Mouse (Mus musculus) liver, embryonic 15.5 days (tissue): Measurements from ENCODE around the gene Zfp598. TPM values are rescaled to one million over a fixed set of nuclear protein-coding genes. Genes with fewer than 3 reads are reported as not detected.

Source experiments
- ATAC-seq: fragments of 200-750 bp; cut with Nextera tagmentation; 2 replicates; pipeline ENCODE4 v1.8.0; 2017; ENCODE audit warnings: moderate number of reproducible peaks, mild to moderate bottlenecking, moderate library complexity; ENCODE audit not compliant: insufficient read depth
- H3K27ac ChIP-seq: fragments of 300-500 bp; sonication (generic); replicated peaks from 2 replicates; pipeline ENCODE4 v1.5.1; 2015; ENCODE audit warnings: mild to moderate bottlenecking, inconsistent platforms
- H3K27me3 ChIP-seq: fragments of 300-500 bp; sonication (generic); 2 replicates; pipeline ENCODE4 v1.6.1; 2015; ENCODE audit warnings: mild to moderate bottlenecking, inconsistent platforms
- H3K36me3 ChIP-seq: fragments of 300-500 bp; sonication (generic); replicated peaks from 2 replicates; pipeline ENCODE4 v1.6.1; 2015; ENCODE audit warnings: moderate library complexity, mild to moderate bottlenecking, inconsistent platforms
- H3K4me1 ChIP-seq: fragments of 300-500 bp; sonication (generic); replicated peaks from 2 replicates; pipeline ENCODE4 v1.6.1; 2015; ENCODE audit warnings: inconsistent platforms
- H3K4me2 ChIP-seq: fragments of 300-500 bp; sonication (generic); 2 replicates; pipeline ENCODE4 v1.6.1; 2015; ENCODE audit warnings: moderate library complexity, mild to moderate bottlenecking, inconsistent platforms
- H3K4me3 ChIP-seq: fragments of 300-500 bp; sonication (generic); replicated peaks from 2 replicates; pipeline ENCODE4 v1.5.1; 2015; ENCODE audit warnings: mild to moderate bottlenecking, inconsistent platforms
- H3K9ac ChIP-seq: fragments of 300-500 bp; sonication (generic); 2 replicates; pipeline ENCODE4 v1.6.1; 2015; ENCODE audit warnings: moderate library complexity, mild to moderate bottlenecking, inconsistent platforms
- H3K9me3 ChIP-seq: fragments of 300-500 bp; sonication (generic); replicated peaks from 2 replicates; pipeline ENCODE4 v1.6.1; 2016; ENCODE audit warnings: inconsistent platforms
- WGBS: fragments of 180-500 bp; shearing (Covaris S2); methylation state at CpG from one replicate; pipeline ENCODE4 v1.1.7; 2015; ENCODE audit warnings: mixed read lengths; ENCODE audit not compliant: insufficient replicate concordance; 5-methylcytosine and 5-hydroxymethylcytosine counted together
- polyA plus RNA-seq: library from polyadenylated mRNA; unstranded; fragments of >200 nt; fragmentation: Nextera tagmentation; extraction: Ambion mirVana; gene quantifications from 2 replicates; pipeline ENCODE4 v1.2.1, GENCODE M21; 2015

Zfp598 gene
- polyA plus RNA-seq, 1 experiment from 2014 or later = 9.9 TPM

GRCm38 (mm10) chr17:24722220-24722924 lies 52.9 kb downstream of the Zfp598 start:
- H3K9me3 ChIP-seq = no peaks in the 10 kb centered on the region
- 14% methylated on average over 13 of the region's 13 CpGs for WGBS
- H3K27ac ChIP-seq = peak overlapping the region; percentile 88
- 0 out of 2 replicates have a peak, but pooled peaks cover under 1% of the 10 kb centered on the region for H3K27me3 ChIP-seq
- peak overlapping the region; percentile 92 for H3K4me3 ChIP-seq
- H3K4me2 ChIP-seq = peak overlapping the region; percentile 89
- H3K36me3 ChIP-seq = peaks cover 23% of the 10 kb centered on the region
- peaks cover 57% of the 10 kb centered on the region for H3K4me1 ChIP-seq
- no peak for ATAC-seq
- H3K9ac ChIP-seq = peak overlapping the region; percentile 90

DNA sequence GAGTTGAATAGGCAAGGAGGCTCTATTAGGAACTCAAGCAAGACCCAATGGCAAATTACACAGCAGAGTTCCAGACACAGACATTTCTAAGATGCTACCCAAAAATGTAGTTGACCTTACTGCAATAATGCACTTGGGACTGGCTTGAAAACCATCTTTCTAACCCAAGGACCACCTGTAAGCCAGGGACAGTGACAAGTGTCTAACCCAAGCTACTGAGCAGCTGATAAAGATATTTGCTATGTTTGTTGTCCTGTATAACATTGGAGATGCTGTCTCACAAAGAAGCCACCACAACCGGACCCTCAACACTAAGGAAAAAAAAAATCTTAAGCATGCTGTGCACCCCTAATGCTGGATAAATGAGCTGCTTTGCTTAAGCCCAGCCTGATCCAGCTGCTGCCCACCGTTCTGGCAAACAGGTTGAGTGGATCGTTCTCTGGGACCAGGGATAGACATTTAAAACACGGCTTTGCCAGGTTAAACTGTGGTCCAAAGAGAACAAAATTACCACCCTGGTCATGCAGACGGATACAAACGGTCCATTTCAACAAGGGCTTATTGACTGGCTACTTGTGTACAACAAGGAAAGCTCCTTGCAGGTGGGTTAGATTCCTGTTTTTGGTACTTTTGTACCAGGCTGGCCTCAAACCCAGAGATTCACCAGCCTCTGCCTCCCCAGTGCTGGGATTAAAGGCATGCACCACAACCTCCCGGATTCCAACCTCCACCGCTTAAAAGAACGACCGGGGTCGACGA lies 53.8 kb downstream of the Zfp598 start:
- H3K27ac ChIP-seq = peak overlapping the region; percentile 88
- ATAC-seq = no peak
- H3K36me3 ChIP-seq = peaks cover 17% of the 10 kb centered on the region
- peaks cover 50% of the 10 kb centered on the region for H3K4me1 ChIP-seq
- peaks cover 10% of the 10 kb centered on the region; the same call in 1 of the 2 replicates for H3K27me3 ChIP-seq
- H3K4me3 ChIP-seq = peak overlapping the region; percentile 92
- peak overlapping the region; percentile 89 for H3K4me2 ChIP-seq
- WGBS = under 1% methylated on average over 12 of the region's 12 CpGs
- H3K9me3 ChIP-seq = no peaks in the 10 kb centered on the region
- peak overlapping the region; percentile 90 for H3K9ac ChIP-seq

DNA sequence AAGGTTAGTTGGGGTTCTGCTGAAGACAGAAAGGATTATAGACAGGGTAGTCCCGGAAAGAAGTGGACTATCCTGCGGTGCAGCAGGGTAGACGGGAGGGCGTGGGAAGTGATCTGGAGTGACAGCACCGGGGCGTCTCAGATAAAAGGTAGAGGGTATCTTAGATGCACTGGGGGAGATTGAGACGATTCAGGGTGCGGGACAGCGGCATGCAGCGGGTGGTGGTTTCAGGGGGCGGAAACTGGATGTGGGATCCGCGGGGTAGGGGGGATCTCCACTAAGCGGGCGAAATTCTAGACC lies 54.3 kb downstream of the Zfp598 start:
- WGBS = under 1% methylated on average over 15 of the region's 15 CpGs
- Histone ChIP-seq H3K4me3 (peak overlapping the region; percentile 92), H3K27ac (peak overlapping the region; percentile 88), H3K9ac (peak overlapping the region; percentile 90), H3K4me1 (peaks cover 45% of the 10 kb centered on the region), H3K4me2 (peak overlapping the region; percentile 89), H3K36me3 (peaks cover 17% of the 10 kb centered on the region), H3K9me3 (no peaks in the 10 kb centered on the region), H3K27me3 (peaks cover 10% of the 10 kb centered on the region; the same call in 1 of the 2 replicates)
- peak; percentile 54 for ATAC-seq

DNA sequence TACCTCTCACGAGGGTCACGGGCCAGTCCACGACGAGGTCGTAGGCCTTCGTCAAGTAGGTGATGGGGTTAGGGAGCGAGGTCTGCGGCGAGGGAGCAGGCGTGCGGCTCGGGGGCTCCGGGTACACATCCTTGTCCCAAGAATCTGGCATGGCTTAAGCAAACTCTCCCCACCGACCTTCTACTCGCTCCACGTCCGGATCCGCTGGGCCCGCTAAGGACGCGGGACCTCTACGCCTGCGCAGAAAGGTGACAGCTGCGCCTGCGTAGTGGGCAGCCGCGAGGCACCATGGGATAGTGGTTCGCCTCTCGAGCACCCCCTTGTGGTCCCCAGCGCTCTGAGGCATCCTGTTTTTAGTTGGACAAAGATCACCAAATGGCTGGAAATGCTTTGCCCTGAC lies 54.7 kb downstream of the Zfp598 start, which contains the start of gene Ndufb10:
Gene Ndufb10 (minus strand): TSS at position 295 of the 400 bp plus-strand sequence.
- Histone ChIP-seq H3K4me2 (peak within 1 kb of the TSS; percentile 89), H3K9ac (peak within 1 kb of the TSS; percentile 90), H3K4me3 (peak within 1 kb of the TSS; percentile 92), H3K36me3 (peaks cover 17% of the 10 kb centered on the region), H3K4me1 (peaks cover 41% of the 10 kb centered on the region), H3K9me3 (no peaks in the 10 kb centered on the region), H3K27ac (peak within 1 kb of the TSS; percentile 88), H3K27me3 (peaks cover 10% of the 10 kb centered on the region; the same call in 1 of the 2 replicates)
- WGBS = under 1% methylated on average over 30 of the region's 30 CpGs
- peak; percentile 66 for ATAC-seq

DNA sequence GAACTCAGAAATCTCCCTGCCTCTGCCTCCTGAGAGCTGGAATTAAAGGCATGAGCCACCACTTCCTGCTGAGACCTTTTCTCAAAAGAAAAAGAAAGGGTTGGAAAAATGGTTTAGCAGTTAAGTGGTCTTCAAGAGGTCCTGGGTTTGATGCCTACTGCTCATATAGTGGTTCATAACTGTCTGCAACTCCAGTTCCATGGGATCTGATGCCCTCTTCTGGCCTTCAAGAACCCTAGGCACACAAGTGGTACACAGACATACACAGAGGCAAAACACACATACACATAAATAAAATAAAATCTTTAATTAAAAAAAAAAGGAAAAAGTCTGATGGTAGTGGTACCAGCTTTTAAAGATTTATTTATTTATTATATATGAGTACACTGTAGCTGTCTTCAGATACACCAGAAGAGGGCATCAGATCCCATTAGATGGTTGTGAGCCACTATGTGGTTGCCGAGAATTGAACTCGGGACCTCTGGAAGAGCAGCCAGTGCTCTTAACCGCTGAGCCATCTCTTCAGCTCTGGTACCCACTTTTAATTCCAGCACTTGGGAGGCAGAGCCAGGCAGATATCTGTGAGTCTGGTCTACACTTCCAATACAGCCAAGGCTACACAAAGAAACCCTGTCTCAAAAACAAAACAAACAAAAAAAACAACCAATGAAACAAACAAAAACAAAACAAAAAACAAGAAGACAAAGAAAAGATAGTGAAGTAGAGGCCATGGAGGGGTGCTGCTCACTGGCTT lies 56.3 kb downstream of the Zfp598 start:
- H3K4me3 ChIP-seq = no peak overlapping the region
- ATAC-seq = no peak
- WGBS = 55% methylated on average over 3 of the region's 3 CpGs

DNA sequence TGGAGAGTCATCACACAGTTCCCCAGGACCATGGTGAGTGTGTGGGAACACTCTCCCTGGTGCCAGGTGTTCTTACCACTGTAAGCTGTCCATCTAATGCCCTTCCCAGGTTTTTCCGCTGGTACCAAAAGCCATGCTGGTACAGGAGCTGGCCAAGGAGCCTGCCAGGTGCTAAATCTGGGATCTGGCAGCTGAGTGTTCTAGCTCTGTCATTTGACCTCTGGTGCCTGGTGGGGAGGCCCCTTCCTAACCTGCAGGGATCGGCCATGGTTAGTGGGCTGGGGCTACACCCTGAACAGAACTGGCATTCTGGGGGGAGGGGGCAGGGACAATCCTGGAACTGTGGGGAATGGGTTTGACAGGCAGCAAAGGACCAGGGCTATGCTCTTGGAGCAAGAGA lies 58.1 kb downstream of the Zfp598 start, which contains the start of gene Rpl3l:
Gene Rpl3l (plus strand): TSS at position 203 of the 400 bp plus-strand sequence.
- ATAC-seq = no peak
- no peak within 1 kb of the TSS for H3K4me3 ChIP-seq
- WGBS = 65% methylated on average over 2 of the region's 2 CpGs
- H3K27me3 ChIP-seq = peaks cover 13% of the 10 kb centered on the region; the same call in 1 of the 2 replicates
- H3K9me3 ChIP-seq = no peaks in the 10 kb centered on the region
- H3K4me2 ChIP-seq = no peak within 1 kb of the TSS
- peaks cover 22% of the 10 kb centered on the region for H3K4me1 ChIP-seq
- no peak within 1 kb of the TSS for H3K9ac ChIP-seq
- no peak within 1 kb of the TSS for H3K27ac ChIP-seq
- H3K36me3 ChIP-seq = peaks cover 1% of the 10 kb centered on the region

More for the DNA sequence above, 56.3 kb downstream of the Zfp598 start:
- no peak overlapping the region for H3K27ac ChIP-seq
- H3K9ac ChIP-seq = no peak overlapping the region
- H3K4me1 ChIP-seq = peaks cover 38% of the 10 kb centered on the region
- H3K27me3 ChIP-seq = peaks cover 12% of the 10 kb centered on the region; the same call in 1 of the 2 replicates
- H3K9me3 ChIP-seq = no peaks in the 10 kb centered on the region
- peaks cover 17% of the 10 kb centered on the region for H3K36me3 ChIP-seq
- H3K4me2 ChIP-seq = no peak overlapping the region

GRCm38 (mm10) chr17:24728184-24728583 lies 58.7 kb downstream of the Zfp598 start:
- peaks cover 16% of the 10 kb centered on the region for H3K4me1 ChIP-seq

GRCm38 (mm10) chr17:24729067-24729466 lies 59.6 kb downstream of the Zfp598 start:
- Histone ChIP-seq H3K36me3 (no peaks in the 10 kb centered on the region), H3K27me3 (peaks cover 13% of the 10 kb centered on the region; the same call in 1 of the 2 replicates), H3K27ac (no peak overlapping the region), H3K4me1 (peaks cover 10% of the 10 kb centered on the region), H3K9ac (no peak overlapping the region), H3K4me2 (no peak overlapping the region), H3K9me3 (no peaks in the 10 kb centered on the region), H3K4me3 (no peak overlapping the region)
- no peak for ATAC-seq
- WGBS = 68% methylated on average over 6 of the region's 6 CpGs

More at GRCm38 (mm10) chr17:24728184-24728583, 58.7 kb downstream of the Zfp598 start:
- ATAC-seq = no peak
- no peak overlapping the region for H3K4me2 ChIP-seq
- no peak overlapping the region for H3K9ac ChIP-seq
- H3K27me3 ChIP-seq = peaks cover 13% of the 10 kb centered on the region; the same call in 1 of the 2 replicates
- WGBS = 69% methylated on average over 17 of the region's 17 CpGs
- H3K4me3 ChIP-seq = no peak overlapping the region
- no peaks in the 10 kb centered on the region for H3K9me3 ChIP-seq
- H3K27ac ChIP-seq = no peak overlapping the region
- no peaks in the 10 kb centered on the region for H3K36me3 ChIP-seq

DNA sequence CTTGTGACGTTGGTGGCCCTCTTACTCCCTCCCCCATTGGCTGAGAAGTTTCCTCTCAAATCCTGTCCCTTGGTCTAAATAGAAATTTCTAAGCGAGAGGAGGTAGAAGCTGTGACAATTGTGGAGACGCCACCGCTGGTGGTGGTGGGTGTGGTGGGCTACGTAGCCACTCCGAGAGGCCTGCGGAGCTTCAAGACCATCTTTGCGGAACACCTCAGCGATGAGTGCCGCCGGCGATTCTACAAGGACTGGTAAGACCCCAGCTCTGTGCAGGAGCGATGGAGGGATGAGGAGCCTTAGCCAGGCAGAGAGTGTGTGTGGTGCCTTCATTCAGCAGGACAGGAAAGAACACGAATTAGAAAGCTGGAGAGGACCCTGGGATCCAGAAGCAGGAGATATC lies 61.3 kb downstream of the Zfp598 start:
- no peak overlapping the region for H3K27ac ChIP-seq
- H3K4me1 ChIP-seq = peaks cover 16% of the 10 kb centered on the region
- no peaks in the 10 kb centered on the region for H3K36me3 ChIP-seq
- no peak overlapping the region for H3K9ac ChIP-seq
- 73% methylated on average over 14 of the region's 14 CpGs for WGBS
- H3K4me2 ChIP-seq = no peak overlapping the region
- H3K27me3 ChIP-seq = peaks cover 13% of the 10 kb centered on the region; the same call in 1 of the 2 replicates
- no peak for ATAC-seq
- no peak overlapping the region for H3K4me3 ChIP-seq
- H3K9me3 ChIP-seq = no peaks in the 10 kb centered on the region
